Mouse (Mus musculus) MEL-GATA-1-ER (cell line): ENCODE data around the gene Zfp451.

Experiments
- DNase-seq: peaks from one replicate; pipeline ENCODE4 v3.0.0-alpha.2; 2012; ENCODE audit warnings: low read depth; ENCODE audit errors: extremely low read depth

The Zfp451 gene

DNA sequence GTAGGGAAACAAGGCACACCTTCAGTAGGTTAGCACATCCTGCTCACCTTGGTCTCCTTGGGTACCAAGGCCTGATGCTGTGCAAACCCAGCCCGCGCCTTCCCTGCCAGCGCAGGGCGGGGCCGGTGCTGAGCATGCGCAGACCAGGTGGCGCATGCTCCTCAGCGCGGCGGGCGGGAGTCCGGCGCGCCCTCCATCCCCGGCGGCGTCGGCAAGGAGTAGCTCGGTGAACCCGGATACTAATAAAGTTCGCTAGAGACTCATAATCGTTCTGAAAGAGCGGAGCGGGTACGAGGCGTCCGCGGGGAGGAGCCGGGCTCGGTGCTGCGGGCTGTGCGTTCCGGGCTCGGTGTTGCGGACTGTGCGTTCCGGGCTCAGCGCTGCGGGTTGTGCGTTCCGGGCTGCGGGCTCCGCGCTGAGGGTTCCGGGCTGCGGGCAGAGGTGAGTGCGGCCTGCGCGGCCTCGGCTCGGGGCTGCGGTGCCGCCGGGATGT is 94.6 kb downstream of the Zfp451 start, which contains the start of gene Rab23:
TSS of gene Rab23 (plus strand) at position 155 of the 493 bp plus-strand sequence.
- peak; percentile 47 for DNase-seq

DNA sequence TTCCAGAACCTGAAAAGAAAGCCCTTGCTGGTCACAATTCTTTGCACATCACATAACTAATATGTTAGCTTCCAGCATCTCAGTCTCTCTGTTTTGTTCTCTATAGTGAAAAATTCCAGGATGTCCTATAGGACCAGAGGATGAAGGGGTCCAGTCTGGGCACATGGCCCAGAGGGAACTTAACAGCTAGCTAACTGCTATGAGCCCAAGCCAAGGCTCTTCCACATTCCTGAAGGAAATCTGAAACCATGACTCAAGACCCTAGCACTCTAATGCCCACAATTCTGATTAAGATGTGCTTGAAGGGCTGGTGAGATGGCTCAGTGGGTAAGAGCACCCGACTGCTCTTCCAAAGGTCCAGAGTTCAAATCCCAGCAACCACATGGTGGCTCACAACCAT is 96.8 kb downstream of the Zfp451 start:
- no peak for DNase-seq

DNA sequence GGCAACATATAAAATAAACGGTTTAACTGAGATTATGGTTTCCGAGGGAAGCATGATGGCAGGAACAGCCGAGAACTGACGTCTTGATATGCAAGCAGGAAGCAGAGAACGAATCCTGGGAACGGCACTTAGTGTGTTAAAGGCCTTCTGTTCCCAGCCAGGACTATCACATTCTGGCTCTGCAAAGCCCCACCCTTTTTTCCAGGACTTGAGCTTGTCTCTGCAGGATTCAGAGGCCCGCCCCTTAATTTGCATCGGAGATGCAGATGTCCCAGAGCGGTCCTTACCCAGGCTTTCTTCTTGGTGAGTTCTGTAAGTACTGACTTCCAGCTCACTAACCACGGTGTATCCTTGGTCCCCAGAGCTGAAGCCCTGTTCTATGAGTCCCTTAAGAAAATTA is 99.6 kb downstream of the Zfp451 start:
- DNase-seq: no peak

DNA sequence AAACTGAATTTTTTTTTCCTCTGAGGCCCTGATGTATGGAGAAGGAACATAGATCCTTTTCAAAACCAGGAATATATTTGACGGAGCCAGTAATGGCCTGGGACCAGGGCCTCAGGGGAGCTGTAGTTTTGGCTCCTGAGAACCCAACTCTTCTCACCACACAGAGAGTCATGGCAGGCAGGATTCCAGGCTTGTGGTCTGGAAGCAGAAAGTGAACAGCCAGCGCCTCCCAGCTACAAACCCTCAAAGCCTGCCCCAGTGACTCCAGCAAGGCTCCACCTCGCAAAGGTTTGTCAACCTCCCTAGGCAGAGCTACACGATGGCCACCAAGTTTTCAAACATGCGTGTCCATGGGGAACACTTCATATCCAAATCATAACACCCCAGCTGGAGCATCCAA is 102.4 kb downstream of the Zfp451 start:
- no peak for DNase-seq
